Mouse (Mus musculus): ENCODE measurements around the gene Preb. TPM values are rescaled to one million over a fixed set of nuclear protein-coding genes. Genes with fewer than 3 reads are reported as not detected.

Gene Preb
- total RNA-seq, 1 experiment: 94.2 TPM

- H3K27ac ChIP-seq (ENCODE audit: insufficient read depth, low read depth, low read length, poor library complexity, severe bottlenecking): no peak overlapping the region
- no peaks in the 10 kb centered on the region for H3K9me3 ChIP-seq (ENCODE audit: control insufficient read depth, insufficient read depth, low read depth, low read length)
- no peak overlapping the region for H3K9ac ChIP-seq (ENCODE audit: insufficient read depth, low read depth, low read length, poor library complexity, severe bottlenecking)
- H3K4me3 ChIP-seq (ENCODE audit: insufficient read depth in 1 of 2, low read depth in 1 of 2, low read length in 2 of 2, poor library complexity in 1 of 2, severe bottlenecking in 1 of 2): 0 out of 4 replicates have a peak overlapping the region, but pooled peaks of 1 of the 2 experiments have one; percentile 76
- in situ Hi-C loops (cut with MboI; ENCODE audit: low sequenced_read_pairs in 2 of 2, unreplicated experiment in 2 of 2): no loop called here
- peaks cover 27% of the 10 kb centered on the region for H3K36me3 ChIP-seq (ENCODE audit: control insufficient read depth, insufficient read depth, low read length, poor library complexity, severe bottlenecking)
- no peak for DNase-seq (ENCODE audit: low read depth, low spot score)
- H3K4me1 ChIP-seq (ENCODE audit: control insufficient read depth in 2 of 2, insufficient read depth in 2 of 2, low read length in 2 of 2, poor library complexity in 1 of 2): peaks cover 0 to 5% of the 10 kb centered on the region in 2 experiments; a peak in 2 of 4 replicates
- TF ChIP-seq ZNF384 (IDR thresholded peaks at IDR 0.05; ENCODE audit: low read depth, low read length) (no peak), MAFK (IDR thresholded peaks at IDR 0.05; ENCODE audit: insufficient read depth, low read depth, low read length) (no peak), CHD2 (IDR thresholded peaks at IDR 0.05; ENCODE audit: low read depth, low read length) (no peak), HCFC1 (IDR thresholded peaks at IDR 0.05; ENCODE audit: borderline replicate concordance, insufficient read depth, low read length) (no peak), ZC3H11A (IDR thresholded peaks at IDR 0.05; ENCODE audit: borderline replicate concordance, low read depth, low read length) (no peak)
Observed at GRCm38 (mm10) chr5:30950922-30951321, 9.2 kb downstream of the Preb start.

- no peak for TF ChIP-seq ZC3H11A (IDR thresholded peaks at IDR 0.05; ENCODE audit: borderline replicate concordance, low read depth, low read length)
- TF ChIP-seq HCFC1 (IDR thresholded peaks at IDR 0.05; ENCODE audit: borderline replicate concordance, insufficient read depth, low read length): no peak
- TF ChIP-seq CHD2 (IDR thresholded peaks at IDR 0.05; ENCODE audit: low read depth, low read length): no peak
- TF ChIP-seq MAFK (IDR thresholded peaks at IDR 0.05; ENCODE audit: insufficient read depth, low read depth, low read length): no peak
- no peak for TF ChIP-seq ZNF384 (IDR thresholded peaks at IDR 0.05; ENCODE audit: low read depth, low read length)
- in situ Hi-C loops (cut with MboI; ENCODE audit: low sequenced_read_pairs in 2 of 2, unreplicated experiment in 2 of 2): no loop called here
- no peak for DNase-seq (ENCODE audit: low read depth, low spot score)
- peak overlapping the region; percentile 87; the same call in 1 of the 2 replicates for H3K9ac ChIP-seq (ENCODE audit: insufficient read depth, low read depth, low read length, poor library complexity, severe bottlenecking)
- H3K4me1 ChIP-seq (ENCODE audit: control insufficient read depth in 2 of 2, insufficient read depth in 2 of 2, low read length in 2 of 2, poor library complexity in 1 of 2): peaks cover 0 to 5% of the 10 kb centered on the region in 2 experiments; a peak in 2 of 4 replicates
- no peaks in the 10 kb centered on the region for H3K9me3 ChIP-seq (ENCODE audit: control insufficient read depth, insufficient read depth, low read depth, low read length)
- H3K4me3 ChIP-seq (ENCODE audit: insufficient read depth in 1 of 2, low read depth in 1 of 2, low read length in 2 of 2, poor library complexity in 1 of 2, severe bottlenecking in 1 of 2): peak overlapping the region; percentile 76 to 84
- H3K36me3 ChIP-seq (ENCODE audit: control insufficient read depth, insufficient read depth, low read length, poor library complexity, severe bottlenecking): peaks cover 23% of the 10 kb centered on the region
- no peak overlapping the region for H3K27ac ChIP-seq (ENCODE audit: insufficient read depth, low read depth, low read length, poor library complexity, severe bottlenecking)
Observed at GRCm38 (mm10) chr5:30950451-30950850, 9.7 kb downstream of the Preb start.

- TF ChIP-seq CHD2 (IDR thresholded peaks at IDR 0.05; ENCODE audit: low read depth, low read length) (no peak), HCFC1 (IDR thresholded peaks at IDR 0.05; ENCODE audit: borderline replicate concordance, insufficient read depth, low read length) (no peak), MAFK (IDR thresholded peaks at IDR 0.05; ENCODE audit: insufficient read depth, low read depth, low read length) (no peak), ZNF384 (IDR thresholded peaks at IDR 0.05; ENCODE audit: low read depth, low read length) (no peak), ZC3H11A (IDR thresholded peaks at IDR 0.05; ENCODE audit: borderline replicate concordance, low read depth, low read length) (no peak)
- in situ Hi-C loops (cut with MboI; ENCODE audit: low sequenced_read_pairs in 2 of 2, unreplicated experiment in 2 of 2): loop anchor here in 1 of 2 experiments (25.0 kb wide), 1 partner anchor 137 kb away; the partner anchor contains the start of gene Mapre3
Observed at GRCm38 (mm10) chr5:30949654-30950326, 10.4 kb downstream of the Preb start.

DNA sequence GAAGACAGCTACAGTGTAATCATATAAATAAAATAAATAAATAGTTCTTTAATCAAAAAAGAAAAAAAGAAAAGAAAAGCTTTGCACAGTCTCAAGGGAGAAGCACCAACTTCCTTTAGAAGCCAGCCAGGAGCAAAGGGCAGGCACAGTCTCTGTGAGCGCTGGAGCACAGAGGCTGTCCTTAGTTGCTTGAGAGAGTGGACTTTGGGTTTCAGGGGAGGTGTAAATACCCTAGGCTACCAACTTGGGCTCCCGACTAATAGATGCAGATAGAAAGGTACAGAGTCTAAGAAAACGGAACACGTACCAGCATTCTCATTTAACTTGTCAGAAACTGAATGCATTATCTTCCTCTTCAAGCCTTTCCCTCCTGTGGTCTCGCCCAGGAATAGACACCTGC is 11.5 kb downstream of the Preb start:
- Histone ChIP-seq H3K27ac (ENCODE audit: insufficient read depth, low read depth, low read length, poor library complexity, severe bottlenecking) (no peak overlapping the region), H3K9ac (ENCODE audit: insufficient read depth, low read depth, low read length, poor library complexity, severe bottlenecking) (no peak overlapping the region), H3K9me3 (ENCODE audit: control insufficient read depth, insufficient read depth, low read depth, low read length) (no peaks in the 10 kb centered on the region), H3K36me3 (ENCODE audit: control insufficient read depth, insufficient read depth, low read length, poor library complexity, severe bottlenecking) (peaks cover 7% of the 10 kb centered on the region), H3K4me1 (ENCODE audit: control insufficient read depth in 2 of 2, insufficient read depth in 2 of 2, low read length in 2 of 2, poor library complexity in 1 of 2) (peaks cover 0 to 5% of the 10 kb centered on the region in 2 experiments; a peak in 2 of 4 replicates), H3K4me3 (ENCODE audit: insufficient read depth in 1 of 2, low read depth in 1 of 2, low read length in 2 of 2, poor library complexity in 1 of 2, severe bottlenecking in 1 of 2) (no peak overlapping the region)
- TF ChIP-seq ZNF384 (IDR thresholded peaks at IDR 0.05; ENCODE audit: low read depth, low read length) (no peak), ZC3H11A (IDR thresholded peaks at IDR 0.05; ENCODE audit: borderline replicate concordance, low read depth, low read length) (no peak), CHD2 (IDR thresholded peaks at IDR 0.05; ENCODE audit: low read depth, low read length) (no peak), HCFC1 (IDR thresholded peaks at IDR 0.05; ENCODE audit: borderline replicate concordance, insufficient read depth, low read length) (no peak), MAFK (IDR thresholded peaks at IDR 0.05; ENCODE audit: insufficient read depth, low read depth, low read length) (no peak)
- in situ Hi-C loops (cut with MboI; ENCODE audit: low sequenced_read_pairs in 2 of 2, unreplicated experiment in 2 of 2): loop anchor here in 1 of 2 experiments (25.0 kb wide), 1 partner anchor 136 kb away; the partner anchor contains the start of gene Mapre3
- no peak for DNase-seq (ENCODE audit: low read depth, low spot score)

More at GRCm38 (mm10) chr5:30949654-30950326, 10.4 kb downstream of the Preb start:
- Histone ChIP-seq H3K4me1 (ENCODE audit: control insufficient read depth in 2 of 2, insufficient read depth in 2 of 2, low read length in 2 of 2, poor library complexity in 1 of 2) (peaks cover 0 to 5% of the 10 kb centered on the region in 2 experiments; a peak in 2 of 4 replicates), H3K9me3 (ENCODE audit: control insufficient read depth, insufficient read depth, low read depth, low read length) (no peaks in the 10 kb centered on the region), H3K4me3 (ENCODE audit: insufficient read depth in 1 of 2, low read depth in 1 of 2, low read length in 2 of 2, poor library complexity in 1 of 2, severe bottlenecking in 1 of 2) (peak overlapping the region; percentile 76 to 84), H3K27ac (ENCODE audit: insufficient read depth, low read depth, low read length, poor library complexity, severe bottlenecking) (no peak overlapping the region; the same call in 1 of the 2 replicates), H3K36me3 (ENCODE audit: control insufficient read depth, insufficient read depth, low read length, poor library complexity, severe bottlenecking) (peaks cover 17% of the 10 kb centered on the region), H3K9ac (ENCODE audit: insufficient read depth, low read depth, low read length, poor library complexity, severe bottlenecking) (peak overlapping the region; percentile 87)
- peak; percentile 88 for DNase-seq (ENCODE audit: low read depth, low spot score)

Data from ES-E14 (cell line).